Mouse (Mus musculus): Measurements from ENCODE around the gene Csmd2.

The Csmd2 gene

DNA sequence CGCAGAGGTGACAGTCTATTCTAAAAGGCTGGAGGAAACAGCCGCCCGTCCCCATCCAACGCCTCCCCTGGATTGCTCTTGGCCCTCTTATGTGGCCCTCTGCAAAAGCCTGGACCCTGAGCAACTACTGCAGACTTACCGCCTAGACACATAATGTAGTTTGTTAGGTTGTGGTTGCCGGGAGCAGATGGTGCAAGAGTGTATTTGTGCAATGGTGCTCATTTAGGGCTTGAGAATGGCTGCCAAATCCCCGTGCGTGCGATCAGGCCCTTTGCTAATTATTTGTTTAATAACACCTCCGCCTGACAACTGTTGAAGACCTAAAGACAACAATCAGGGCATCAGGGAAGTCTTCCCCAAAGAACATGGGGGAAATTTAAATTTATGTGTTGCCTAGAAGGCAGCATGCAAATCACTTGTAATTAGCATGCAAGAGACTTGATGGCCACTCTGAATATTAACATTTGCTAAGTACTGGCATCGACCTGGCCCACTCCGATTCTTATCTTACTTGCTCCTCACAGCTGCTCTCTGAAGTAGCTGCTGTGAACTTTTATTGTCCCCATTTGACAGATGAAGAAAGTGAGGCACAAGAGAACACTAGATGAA is 147.5 kb downstream of the Csmd2 start:
- in situ Hi-C loops (cut with MboI; ENCODE audit: low sequenced_read_pairs), result no loop called here

DNA sequence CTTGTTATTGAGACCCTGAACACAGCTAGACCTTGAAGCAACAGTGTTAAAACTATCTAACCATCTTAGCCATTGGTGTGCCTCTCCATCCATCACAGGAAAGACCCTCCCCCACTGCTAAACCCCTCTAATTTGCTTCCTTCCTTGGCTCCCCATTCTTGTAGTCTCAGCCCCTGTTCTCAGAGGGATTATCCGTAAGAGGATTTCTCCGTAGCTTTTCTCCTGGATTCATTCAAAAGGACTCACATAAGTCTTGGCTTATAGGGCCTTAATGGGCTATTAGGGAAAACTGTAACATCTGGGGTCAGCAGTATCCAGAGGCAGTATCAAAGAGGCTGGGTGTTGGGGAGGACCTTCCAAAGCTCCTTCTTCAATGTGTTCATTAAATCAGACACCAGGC is 152.3 kb downstream of the Csmd2 start:
- in situ Hi-C loops (cut with MboI; ENCODE audit: low sequenced_read_pairs), result no loop called here

- in situ Hi-C loops (cut with MboI; ENCODE audit: low sequenced_read_pairs), result no loop called here
Observed at GRCm38 (mm10) chr4:128141161-128142101, 153.8 kb downstream of the Csmd2 start.

DNA sequence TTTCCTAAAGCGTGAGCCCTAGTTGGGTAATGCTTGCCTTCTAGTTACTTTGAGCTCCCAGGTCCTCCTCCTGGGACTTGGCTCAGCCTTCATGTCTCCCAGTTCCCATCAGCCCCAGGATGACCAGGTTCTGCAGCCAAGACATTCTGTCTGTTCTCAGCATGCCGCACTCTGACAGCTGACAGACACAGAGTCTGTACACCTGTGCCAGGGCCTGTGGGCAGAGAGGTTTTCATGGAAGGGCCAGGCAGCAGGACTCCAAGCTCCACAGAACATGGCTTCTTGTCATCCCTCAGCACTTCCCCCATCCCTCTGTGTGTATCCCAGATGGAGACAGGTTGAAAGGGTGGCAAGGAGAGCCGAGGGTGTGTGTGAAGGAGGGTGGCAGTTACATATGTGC is 154.6 kb downstream of the Csmd2 start:
- in situ Hi-C loops (cut with MboI; ENCODE audit: low sequenced_read_pairs), result no loop called here

- in situ Hi-C loops (cut with MboI; ENCODE audit: low sequenced_read_pairs), result no loop called here
Observed at GRCm38 (mm10) chr4:128143147-128143546, 155.5 kb downstream of the Csmd2 start.

- in situ Hi-C loops (cut with MboI; ENCODE audit: low sequenced_read_pairs), result no loop called here
Observed at GRCm38 (mm10) chr4:128149524-128149923, 161.9 kb downstream of the Csmd2 start.

DNA sequence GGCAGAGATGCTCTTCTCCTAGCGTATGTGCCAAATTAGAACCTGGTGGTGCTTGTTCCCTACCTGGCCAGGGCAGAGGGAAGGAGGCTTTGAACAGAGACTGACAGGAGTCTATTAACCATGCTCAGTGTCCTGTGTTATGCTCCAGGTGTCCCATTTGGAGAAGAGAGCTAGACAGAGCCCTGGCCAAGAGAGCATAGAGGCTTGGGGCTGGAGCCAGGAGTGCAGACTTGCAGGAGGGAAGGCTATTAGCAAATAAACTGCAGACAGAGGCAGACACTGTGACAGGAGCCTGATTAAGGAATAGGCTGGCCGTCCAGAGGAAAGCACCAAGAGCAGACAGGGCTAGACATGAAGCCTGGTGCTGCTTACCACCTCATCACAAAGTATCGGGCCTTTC is 164.4 kb downstream of the Csmd2 start:
- in situ Hi-C loops (cut with MboI; ENCODE audit: low sequenced_read_pairs), result no loop called here

GRCm38 (mm10) chr4:128153144-128153543 is 165.5 kb downstream of the Csmd2 start:
- in situ Hi-C loops (cut with MboI; ENCODE audit: low sequenced_read_pairs), result no loop called here

DNA sequence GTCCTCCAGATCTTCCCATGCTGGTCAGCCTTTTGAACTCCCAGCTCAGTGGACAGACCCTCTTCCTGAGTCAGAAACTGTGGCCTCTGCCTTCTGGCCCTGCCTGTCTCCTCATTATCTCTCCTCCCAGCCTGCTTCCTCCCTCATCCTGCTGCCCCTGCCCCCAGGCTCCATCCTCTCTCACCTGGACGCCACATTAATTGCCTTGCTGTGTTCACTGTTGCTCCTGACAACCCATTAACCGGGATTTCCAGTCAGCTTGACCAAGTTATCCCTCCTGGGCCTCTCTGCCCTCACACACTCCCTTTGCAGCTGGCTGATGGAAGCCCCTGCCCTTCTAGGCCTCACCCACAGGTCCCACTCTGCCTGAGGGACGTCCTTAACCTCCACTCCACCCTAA is 167.6 kb downstream of the Csmd2 start:
- in situ Hi-C loops (cut with MboI; ENCODE audit: low sequenced_read_pairs), result no loop called here

- in situ Hi-C loops (cut with MboI; ENCODE audit: low sequenced_read_pairs), result no loop called here
Observed at GRCm38 (mm10) chr4:128160656-128161055, 173.0 kb downstream of the Csmd2 start.

DNA sequence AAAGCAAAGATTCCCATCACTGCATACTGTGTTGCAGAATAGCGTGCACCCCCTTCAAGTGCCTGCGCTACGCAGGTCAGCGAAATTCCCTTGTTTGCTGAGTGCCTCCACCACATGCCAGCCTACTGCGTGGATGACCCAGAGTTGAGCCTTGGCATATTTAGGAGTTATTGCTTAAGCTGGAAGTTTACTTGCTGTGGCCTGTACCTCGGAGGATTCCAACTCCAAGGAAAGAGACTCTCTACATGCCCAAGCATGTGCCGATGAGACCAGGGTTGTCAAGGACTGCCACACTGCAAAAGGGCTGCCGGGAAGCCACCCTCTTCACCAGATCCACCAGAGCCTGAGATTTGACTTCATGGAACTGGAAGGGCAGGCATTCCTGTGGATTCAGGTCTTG is 182.5 kb downstream of the Csmd2 start:
- in situ Hi-C loops (cut with MboI; ENCODE audit: low sequenced_read_pairs), result no loop called here

DNA sequence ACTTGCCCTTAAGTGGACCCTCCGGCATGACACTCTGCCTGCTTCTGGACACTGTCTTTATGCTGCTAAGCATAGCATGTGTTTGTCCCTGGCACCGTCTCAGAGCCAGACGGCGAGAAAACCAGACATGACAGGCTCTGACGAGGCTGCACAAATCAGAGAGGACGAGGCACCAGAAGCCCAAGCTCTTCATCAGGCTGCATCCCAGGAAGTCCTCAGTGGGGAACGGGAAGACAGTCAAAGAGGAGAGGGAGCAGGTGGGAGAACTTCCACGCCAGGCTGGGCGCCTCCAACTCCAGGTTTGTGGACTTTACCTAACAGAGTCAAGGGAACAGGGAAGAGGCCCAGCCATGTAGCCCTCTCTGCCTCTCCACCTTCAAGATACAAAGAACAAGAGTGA is 183.6 kb downstream of the Csmd2 start:
- in situ Hi-C loops (cut with MboI; ENCODE audit: low sequenced_read_pairs), result no loop called here

DNA sequence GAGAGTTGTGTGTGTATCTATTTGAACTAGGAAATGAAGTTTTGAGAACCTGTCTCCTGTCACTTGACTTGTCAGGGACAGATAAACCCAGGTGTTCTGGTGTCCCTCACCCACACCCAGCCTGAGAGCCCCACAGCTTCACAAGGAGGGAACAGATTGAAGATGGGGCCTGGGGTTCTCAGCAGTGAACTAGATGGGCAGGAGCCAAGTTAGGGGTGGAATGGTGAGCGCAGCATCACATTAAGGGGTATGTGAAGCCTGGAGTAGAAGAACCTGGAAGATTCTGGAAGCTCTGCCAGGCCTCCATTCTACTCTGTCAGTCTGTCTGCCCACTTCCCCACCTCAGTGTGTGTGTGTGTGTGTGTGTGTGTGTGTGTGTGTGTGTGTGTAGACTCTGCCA is 184.0 kb downstream of the Csmd2 start:
- in situ Hi-C loops (cut with MboI; ENCODE audit: low sequenced_read_pairs), result no loop called here

GRCm38 (mm10) chr4:128178974-128179373 is 191.3 kb downstream of the Csmd2 start:
- in situ Hi-C loops (cut with MboI; ENCODE audit: low sequenced_read_pairs), result no loop called here

DNA sequence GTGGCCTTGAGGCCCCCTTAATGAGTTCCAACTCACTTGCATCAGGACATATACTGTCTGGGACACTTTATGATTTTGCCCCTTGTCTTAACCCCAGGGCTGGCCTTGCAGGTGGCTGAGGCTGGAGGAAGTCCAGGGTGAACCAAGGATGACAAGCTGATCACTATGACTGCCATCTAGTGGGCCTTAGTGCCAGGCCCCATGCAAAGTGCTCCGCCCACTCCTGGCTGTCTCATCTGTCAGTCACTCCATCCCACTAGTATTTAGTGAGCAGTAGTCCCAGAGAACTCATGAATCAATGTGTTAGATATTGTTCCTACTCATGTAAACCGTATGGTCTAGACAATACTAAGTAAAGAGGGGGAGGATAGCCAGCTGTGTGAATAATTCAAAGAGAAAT is 191.9 kb downstream of the Csmd2 start:
- in situ Hi-C loops (cut with MboI; ENCODE audit: low sequenced_read_pairs), result no loop called here

DNA sequence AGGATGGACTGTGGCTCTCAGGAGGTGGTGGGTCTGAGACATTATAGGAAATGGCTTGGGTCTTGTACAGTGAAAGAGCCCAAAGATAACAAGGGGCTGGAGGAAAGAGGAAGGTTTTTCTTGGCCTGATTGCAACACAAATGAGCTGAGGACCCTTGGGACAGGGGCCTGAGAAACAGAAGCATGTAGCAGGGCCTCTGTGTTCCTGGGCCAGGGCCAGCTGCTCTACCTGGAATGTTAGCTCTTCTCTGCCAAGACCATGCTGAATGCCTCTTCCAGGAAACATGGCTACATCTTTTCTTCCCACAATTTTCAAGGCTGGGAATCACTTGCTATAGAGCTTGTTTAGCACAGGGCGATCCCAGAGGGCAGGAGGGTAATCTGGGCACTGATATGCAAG is 197.1 kb downstream of the Csmd2 start:
- in situ Hi-C loops (cut with MboI; ENCODE audit: low sequenced_read_pairs), result no loop called here

- in situ Hi-C loops (cut with MboI; ENCODE audit: low sequenced_read_pairs), result no loop called here
Observed at GRCm38 (mm10) chr4:128194454-128194853, 206.8 kb downstream of the Csmd2 start.

DNA sequence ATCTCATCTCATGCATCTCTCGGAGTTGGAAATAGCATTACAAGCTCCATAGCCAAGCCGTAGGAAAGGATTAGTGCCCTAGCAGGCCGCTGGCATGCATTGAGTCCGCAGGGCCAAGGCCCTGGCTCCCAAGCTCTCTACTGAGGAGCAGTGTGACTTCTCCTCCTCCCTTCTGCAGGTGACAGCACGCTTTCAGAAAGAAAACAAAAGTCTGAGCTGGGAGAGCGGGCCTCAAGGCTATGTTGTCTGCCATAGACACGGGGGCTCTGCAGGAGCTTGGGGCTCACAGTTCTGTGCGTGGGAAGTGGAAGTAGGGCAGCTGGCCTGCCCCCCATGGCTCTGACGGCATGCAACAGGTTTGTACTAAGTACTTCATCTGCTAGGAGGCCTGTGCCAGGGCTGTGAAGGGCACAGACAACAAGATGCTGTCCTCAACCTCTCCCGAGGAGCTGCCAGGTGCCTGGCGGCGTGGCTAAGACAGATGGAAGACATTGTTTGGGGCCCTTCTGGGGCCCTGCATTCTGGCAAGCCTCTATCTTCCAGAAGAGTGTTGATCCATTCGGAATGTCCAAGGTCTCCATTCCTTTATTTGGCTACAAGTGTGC is 230.4 kb downstream of the Csmd2 start:
- in situ Hi-C loops (cut with MboI; ENCODE audit: low sequenced_read_pairs), result no loop called here

- in situ Hi-C loops (cut with MboI; ENCODE audit: low sequenced_read_pairs), result no loop called here
Observed at GRCm38 (mm10) chr4:128224453-128224852, 236.8 kb downstream of the Csmd2 start.

- in situ Hi-C loops (cut with MboI; ENCODE audit: low sequenced_read_pairs), result no loop called here
Observed at GRCm38 (mm10) chr4:128227377-128228316, 240.0 kb downstream of the Csmd2 start.

DNA sequence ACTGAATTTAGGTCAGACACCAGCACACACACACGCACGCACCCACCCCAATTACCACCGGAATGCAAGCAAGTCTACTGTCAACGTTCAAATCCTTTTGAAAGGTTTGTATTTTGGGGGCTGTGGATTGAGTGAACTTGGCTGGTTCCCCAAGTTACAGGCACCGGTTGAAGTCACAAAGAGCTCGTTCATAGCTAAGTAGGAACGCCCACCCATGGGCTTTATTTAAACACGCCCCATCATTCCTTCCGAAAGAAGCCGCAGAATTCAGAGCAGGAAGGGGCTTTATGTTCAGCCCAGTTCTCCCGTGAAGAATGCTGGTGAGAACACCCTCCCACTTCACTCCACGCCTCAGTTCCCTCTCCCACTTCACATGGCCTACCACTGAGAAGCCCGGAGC is 245.8 kb downstream of the Csmd2 start:
- in situ Hi-C loops (cut with MboI; ENCODE audit: low sequenced_read_pairs), result no loop called here
